Mouse (Mus musculus) intestine, postnatal 0 days (tissue): ENCODE data around the gene 4930432M17Rik. TPM values are rescaled to one million over a fixed set of nuclear protein-coding genes. Genes with fewer than 3 reads are reported as not detected.

Experiments
- ATAC-seq: fragments of 200-750 bp; cut with Nextera tagmentation; 2 replicates; pipeline ENCODE4 v1.8.0; 2017; ENCODE audit warnings: mild to moderate bottlenecking, moderate TSS enrichment, moderate library complexity
- H3K27ac ChIP-seq: fragments of 300-500 bp; sonication (generic); 2 replicates; pipeline ENCODE4 v1.5.1; 2014; ENCODE audit warnings: mild to moderate bottlenecking, low read depth, low read length, moderate library complexity
- H3K27me3 ChIP-seq: fragments of 300-500 bp; sonication (generic); replicated peaks from 2 replicates; pipeline ENCODE4 v1.6.1; 2014; ENCODE audit warnings: low read length, mixed read lengths; ENCODE audit not compliant: control insufficient read depth, insufficient read depth
- H3K36me3 ChIP-seq: fragments of 300-500 bp; sonication (generic); 2 replicates; pipeline ENCODE4 v1.6.1; 2014; ENCODE audit warnings: mild to moderate bottlenecking, moderate library complexity; ENCODE audit not compliant: control insufficient read depth, insufficient read depth
- H3K4me1 ChIP-seq: fragments of 300-500 bp; sonication (generic); replicated peaks from 2 replicates; pipeline ENCODE4 v1.6.1; 2014; ENCODE audit warnings: antibody characterized with exemption, low read length, mixed read lengths; ENCODE audit not compliant: control insufficient read depth, insufficient read depth
- H3K4me2 ChIP-seq: fragments of 300-500 bp; sonication (generic); replicated peaks from 2 replicates; pipeline ENCODE4 v1.6.1; 2014; ENCODE audit warnings: low read depth, mild to moderate bottlenecking, moderate library complexity
- H3K4me3 ChIP-seq: fragments of 300-500 bp; sonication (generic); 2 replicates; pipeline ENCODE4 v1.5.1; 2014; ENCODE audit warnings: low read depth, low read length
- H3K9ac ChIP-seq: fragments of 300-500 bp; sonication (generic); 2 replicates; pipeline ENCODE4 v1.6.1; 2014; ENCODE audit warnings: mild to moderate bottlenecking, low read depth, low read length
- H3K9me3 ChIP-seq: fragments of 300-500 bp; sonication (generic); 2 replicates; pipeline ENCODE4 v1.6.1; 2016; ENCODE audit warnings: mixed run types; ENCODE audit not compliant: control insufficient read depth
- CTCF ChIP-seq: sonication (generic); IDR thresholded peaks from 2 replicates; pipeline ENCODE4 v1.5.1; 2016; ENCODE audit warnings: low read depth, mild to moderate bottlenecking, control low read depth, antibody characterized with exemption, moderate library complexity
- WGBS: fragments of 180-500 bp; shearing (Covaris S2); extraction: QIAGEN DNeasy Blood & Tissue Kit; methylation state at CpG from one replicate; pipeline ENCODE4 v1.1.7; 2014; 5-methylcytosine and 5-hydroxymethylcytosine counted together
- polyA plus RNA-seq: library from polyadenylated mRNA; unstranded; fragments of >200 nt; fragmentation: Nextera tagmentation; extraction: Ambion mirVana; gene quantifications from 2 replicates; pipeline ENCODE4 v1.2.1, GENCODE M21; 2015

4930432M17Rik gene
- polyA plus RNA-seq, 1 experiment from 2014 or later, result not detected

GRCm38 (mm10) chr3:121646364-121647048, 24.1 kb upstream of the 4930432M17Rik start:
- Histone ChIP-seq H3K27ac (peak overlapping the region; percentile 15), H3K4me2 (no peak overlapping the region), H3K4me3 (no peak overlapping the region), H3K9ac (no peak overlapping the region), H3K4me1 (peaks cover 5% of the 10 kb centered on the region), H3K36me3 (no peaks in the 10 kb centered on the region), H3K9me3 (no peaks in the 10 kb centered on the region), H3K27me3 (no peaks in the 10 kb centered on the region)
- TF ChIP-seq CTCF, result no peak
- 15% methylated on average over 9 of the region's 9 CpGs for WGBS
- ATAC-seq, result peak; percentile 88

GRCm38 (mm10) chr3:121648238-121648778, 22.3 kb upstream of the 4930432M17Rik start:
- H3K4me2 ChIP-seq, result no peak overlapping the region
- 91% methylated on average over 8 of the region's 8 CpGs for WGBS
- H3K9ac ChIP-seq, result no peak overlapping the region
- H3K27ac ChIP-seq, result no peak overlapping the region
- peaks cover 5% of the 10 kb centered on the region for H3K4me1 ChIP-seq
- no peak for TF ChIP-seq CTCF
- ATAC-seq, result no peak
- H3K9me3 ChIP-seq, result no peaks in the 10 kb centered on the region
- H3K4me3 ChIP-seq, result no peak overlapping the region
- H3K36me3 ChIP-seq, result no peaks in the 10 kb centered on the region
- no peaks in the 10 kb centered on the region for H3K27me3 ChIP-seq

- Histone ChIP-seq H3K36me3 (no peaks in the 10 kb centered on the region), H3K4me2 (no peak overlapping the region; the same call in 1 of the 2 replicates), H3K27ac (no peak overlapping the region), H3K9me3 (no peaks in the 10 kb centered on the region), H3K9ac (no peak overlapping the region), H3K4me3 (no peak overlapping the region), H3K4me1 (peaks cover 5% of the 10 kb centered on the region), H3K27me3 (no peaks in the 10 kb centered on the region)
- no peak for TF ChIP-seq CTCF
- peak; percentile 44 for ATAC-seq
- whole genome bisulfite sequencing, result 30% methylated on average over 10 of the region's 10 CpGs
Measured at GRCm38 (mm10) chr3:121650052-121650671, 20.4 kb upstream of the 4930432M17Rik start.

GRCm38 (mm10) chr3:121651710-121652109, 18.9 kb upstream of the 4930432M17Rik start:
- no peak overlapping the region for H3K27ac ChIP-seq

GRCm38 (mm10) chr3:121652186-121652585, 18.4 kb upstream of the 4930432M17Rik start:
- no peak for TF ChIP-seq CTCF
- no peaks in the 10 kb centered on the region; the same call in 1 of the 2 replicates for H3K4me1 ChIP-seq
- no peak for ATAC-seq
- WGBS, result 100% methylated on average over 1 of the region's 1 CpGs
- H3K27me3 ChIP-seq, result no peaks in the 10 kb centered on the region
- no peak overlapping the region for H3K27ac ChIP-seq
- H3K9me3 ChIP-seq, result no peaks in the 10 kb centered on the region
- no peak overlapping the region for H3K9ac ChIP-seq
- H3K4me2 ChIP-seq, result no peak overlapping the region
- H3K36me3 ChIP-seq, result no peaks in the 10 kb centered on the region
- no peak overlapping the region for H3K4me3 ChIP-seq

More at GRCm38 (mm10) chr3:121651710-121652109, 18.9 kb upstream of the 4930432M17Rik start:
- TF ChIP-seq CTCF, result no peak
- no peak for ATAC-seq
- Histone ChIP-seq H3K4me1 (no peaks in the 10 kb centered on the region; the same call in 1 of the 2 replicates), H3K9ac (no peak overlapping the region), H3K27me3 (no peaks in the 10 kb centered on the region), H3K4me2 (no peak overlapping the region), H3K36me3 (no peaks in the 10 kb centered on the region), H3K9me3 (no peaks in the 10 kb centered on the region), H3K4me3 (no peak overlapping the region)
- WGBS, result 58% methylated on average over 3 of the region's 3 CpGs

GRCm38 (mm10) chr3:121656922-121657321, 13.6 kb upstream of the 4930432M17Rik start:
- no peak overlapping the region for H3K4me3 ChIP-seq
- no peaks in the 10 kb centered on the region for H3K4me1 ChIP-seq
- H3K4me2 ChIP-seq, result no peak overlapping the region
- H3K36me3 ChIP-seq, result no peaks in the 10 kb centered on the region
- 99% methylated on average over 4 of the region's 4 CpGs for WGBS
- no peak overlapping the region for H3K27ac ChIP-seq
- no peaks in the 10 kb centered on the region for H3K27me3 ChIP-seq
- H3K9ac ChIP-seq, result no peak overlapping the region
- H3K9me3 ChIP-seq, result no peaks in the 10 kb centered on the region
- TF ChIP-seq CTCF, result no peak
- no peak for ATAC-seq
